Mouse (Mus musculus) stomach, embryonic 14.5 days (tissue): ENCODE measurements around the gene Gfod1. TPM values are rescaled to one million over a fixed set of nuclear protein-coding genes. Genes with fewer than 3 reads are reported as not detected.

Experiments
- ATAC-seq: fragments of 200-750 bp; cut with Nextera tagmentation; 2 replicates; pipeline ENCODE4 v1.8.0; 2017; ENCODE audit warnings: low read depth, moderate TSS enrichment; ENCODE audit not compliant: insufficient number of reproducible peaks, insufficient read depth, low FRiP score
- H3K27ac ChIP-seq: fragments of 300-500 bp; sonication (generic); 2 replicates; pipeline ENCODE4 v1.5.1; 2014; ENCODE audit warnings: mild to moderate bottlenecking, low read length, moderate library complexity, mixed read lengths
- H3K27me3 ChIP-seq: fragments of 300-500 bp; sonication (generic); 2 replicates; pipeline ENCODE4 v1.6.1; 2014; ENCODE audit warnings: low read length, control low read depth, mixed read lengths; ENCODE audit not compliant: control insufficient read depth, insufficient read depth
- H3K36me3 ChIP-seq: fragments of 300-500 bp; sonication (generic); 2 replicates; pipeline ENCODE4 v1.6.1; 2014; ENCODE audit warnings: mild to moderate bottlenecking, control low read depth, low read length, moderate library complexity, mixed read lengths; ENCODE audit not compliant: control insufficient read depth, insufficient read depth
- H3K4me1 ChIP-seq: fragments of 300-500 bp; sonication (generic); 2 replicates; pipeline ENCODE4 v1.6.1; 2014; ENCODE audit warnings: low read length, control low read depth, mixed read lengths; ENCODE audit not compliant: control insufficient read depth, insufficient read depth
- H3K4me2 ChIP-seq: fragments of 300-500 bp; sonication (generic); replicated peaks from 2 replicates; pipeline ENCODE4 v1.6.1; 2014; ENCODE audit warnings: low read depth, low read length, control low read depth
- H3K4me3 ChIP-seq: fragments of 300-500 bp; sonication (generic); 2 replicates; pipeline ENCODE4 v1.5.1; 2014; ENCODE audit warnings: low read depth, low read length, control low read depth
- H3K9ac ChIP-seq: fragments of 300-500 bp; sonication (generic); replicated peaks from 2 replicates; pipeline ENCODE4 v1.6.1; 2014; ENCODE audit warnings: low read depth, mild to moderate bottlenecking, control low read depth, low read length, moderate library complexity, mixed read lengths
- H3K9me3 ChIP-seq: fragments of 300-500 bp; sonication (generic); 2 replicates; pipeline ENCODE4 v1.6.1; 2016; ENCODE audit warnings: low read depth, low read length, control low read depth; ENCODE audit not compliant: control insufficient read depth
- WGBS: fragments of 180-500 bp; shearing (Covaris S2); extraction: QIAGEN DNeasy Blood & Tissue Kit; methylation state at CpG from one replicate; pipeline ENCODE4 v1.1.7; 2014; 5-methylcytosine and 5-hydroxymethylcytosine counted together
- polyA plus RNA-seq: library from polyadenylated mRNA; unstranded; fragments of >200 nt; fragmentation: Nextera tagmentation; extraction: Ambion mirVana; gene quantifications from 2 replicates; pipeline ENCODE4 v1.2.1, GENCODE M21; 2014

The Gfod1 gene
- polyA plus RNA-seq, 1 experiment from 2014 or later = 0.49 TPM

GRCm38 (mm10) chr13:43206118-43206683 is 97.8 kb downstream of the Gfod1 start:
- no peak overlapping the region for H3K4me2 ChIP-seq
- H3K27ac ChIP-seq = no peak overlapping the region
- peaks cover 12% of the 10 kb centered on the region; the same call in 1 of the 2 replicates for H3K4me1 ChIP-seq
- WGBS = 92% methylated on average over 12 of the region's 12 CpGs
- ATAC-seq = no peak
- no peak overlapping the region for H3K9ac ChIP-seq
- no peaks in the 10 kb centered on the region for H3K27me3 ChIP-seq
- no peaks in the 10 kb centered on the region for H3K9me3 ChIP-seq
- H3K4me3 ChIP-seq = no peak overlapping the region
- no peaks in the 10 kb centered on the region for H3K36me3 ChIP-seq

- Histone ChIP-seq H3K4me1 (peaks cover 6% of the 10 kb centered on the region; the same call in 1 of the 2 replicates), H3K27ac (no peak overlapping the region), H3K4me3 (no peak overlapping the region), H3K27me3 (no peaks in the 10 kb centered on the region), H3K9me3 (no peaks in the 10 kb centered on the region), H3K4me2 (no peak overlapping the region), H3K9ac (no peak overlapping the region), H3K36me3 (no peaks in the 10 kb centered on the region)
- 27% methylated on average over 5 of the region's 5 CpGs for whole genome bisulfite sequencing
- ATAC-seq = no peak
Observed at GRCm38 (mm10) chr13:43203641-43204040, 100.3 kb downstream of the Gfod1 start.

DNA sequence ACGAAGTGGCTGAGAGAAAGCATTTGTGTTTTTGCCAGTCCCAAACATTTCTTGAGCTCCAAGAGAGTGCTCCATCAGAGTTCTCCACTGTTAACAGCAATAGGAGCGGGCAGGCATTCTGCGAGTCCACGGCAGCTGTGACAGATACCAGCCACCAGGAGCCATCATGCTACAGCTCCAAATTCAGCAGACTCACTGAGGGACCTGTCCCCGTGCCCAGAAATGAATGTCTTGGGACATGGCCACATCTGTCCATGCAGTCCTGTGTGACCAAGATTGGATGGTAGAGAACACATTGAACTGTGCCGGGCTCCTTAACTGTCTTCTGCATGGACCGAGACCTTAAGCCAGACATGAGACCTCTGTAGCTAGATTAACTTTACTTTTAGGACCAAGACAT is 100.7 kb downstream of the Gfod1 start:
- no peak for ATAC-seq
- Histone ChIP-seq H3K9me3 (no peaks in the 10 kb centered on the region), H3K9ac (no peak overlapping the region), H3K4me1 (peaks cover 4% of the 10 kb centered on the region; the same call in 1 of the 2 replicates), H3K27ac (no peak overlapping the region), H3K4me3 (no peak overlapping the region), H3K27me3 (no peaks in the 10 kb centered on the region), H3K4me2 (no peak overlapping the region), H3K36me3 (no peaks in the 10 kb centered on the region)
- 78% methylated on average over 7 of the region's 7 CpGs for WGBS

DNA sequence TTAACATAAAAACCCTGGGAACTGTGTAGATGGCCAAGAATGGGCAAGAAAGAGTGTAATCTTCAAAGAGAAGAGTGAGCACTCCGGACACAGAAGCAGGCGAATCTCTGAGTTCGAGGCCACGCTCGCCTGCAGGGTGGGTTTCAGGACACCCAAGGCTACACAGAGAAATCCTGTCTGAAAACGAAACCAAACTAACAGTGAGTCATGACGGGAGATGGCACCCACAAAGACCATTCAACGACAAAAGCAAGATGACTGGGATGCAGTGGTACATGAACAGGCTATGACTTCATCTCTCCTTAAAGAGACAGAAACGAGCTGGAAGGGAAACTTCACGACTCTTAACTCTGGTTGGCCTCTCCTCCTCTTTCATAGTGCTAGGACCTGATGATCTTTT is 101.6 kb downstream of the Gfod1 start:
- H3K27me3 ChIP-seq = no peaks in the 10 kb centered on the region
- H3K27ac ChIP-seq = no peak overlapping the region
- H3K36me3 ChIP-seq = no peaks in the 10 kb centered on the region
- H3K4me3 ChIP-seq = no peak overlapping the region
- H3K9ac ChIP-seq = no peak overlapping the region
- 83% methylated on average over 10 of the region's 10 CpGs for WGBS
- peaks cover 4% of the 10 kb centered on the region; the same call in 1 of the 2 replicates for H3K4me1 ChIP-seq
- H3K9me3 ChIP-seq = no peaks in the 10 kb centered on the region
- no peak overlapping the region for H3K4me2 ChIP-seq
- ATAC-seq = no peak

GRCm38 (mm10) chr13:43201033-43201432 is 102.9 kb downstream of the Gfod1 start:
- Histone ChIP-seq H3K4me1 (peaks cover 5% of the 10 kb centered on the region; the same call in 1 of the 2 replicates), H3K9me3 (no peaks in the 10 kb centered on the region), H3K4me3 (no peak overlapping the region), H3K9ac (no peak overlapping the region), H3K4me2 (no peak overlapping the region), H3K27ac (no peak overlapping the region), H3K36me3 (no peaks in the 10 kb centered on the region), H3K27me3 (no peaks in the 10 kb centered on the region)
- 43% methylated on average over 22 of the region's 22 CpGs for WGBS
- ATAC-seq = no peak

- H3K4me1 ChIP-seq = peaks cover 8% of the 10 kb centered on the region; the same call in 1 of the 2 replicates
- ATAC-seq = no peak
- H3K27ac ChIP-seq = no peak overlapping the region
- H3K36me3 ChIP-seq = no peaks in the 10 kb centered on the region
- no peaks in the 10 kb centered on the region for H3K9me3 ChIP-seq
- H3K27me3 ChIP-seq = no peaks in the 10 kb centered on the region
- no peak overlapping the region for H3K4me3 ChIP-seq
- no peak overlapping the region for H3K9ac ChIP-seq
- WGBS = 81% methylated on average over 22 of the region's 22 CpGs
- no peak overlapping the region for H3K4me2 ChIP-seq
Observed at GRCm38 (mm10) chr13:43200473-43200872, 103.5 kb downstream of the Gfod1 start.

DNA sequence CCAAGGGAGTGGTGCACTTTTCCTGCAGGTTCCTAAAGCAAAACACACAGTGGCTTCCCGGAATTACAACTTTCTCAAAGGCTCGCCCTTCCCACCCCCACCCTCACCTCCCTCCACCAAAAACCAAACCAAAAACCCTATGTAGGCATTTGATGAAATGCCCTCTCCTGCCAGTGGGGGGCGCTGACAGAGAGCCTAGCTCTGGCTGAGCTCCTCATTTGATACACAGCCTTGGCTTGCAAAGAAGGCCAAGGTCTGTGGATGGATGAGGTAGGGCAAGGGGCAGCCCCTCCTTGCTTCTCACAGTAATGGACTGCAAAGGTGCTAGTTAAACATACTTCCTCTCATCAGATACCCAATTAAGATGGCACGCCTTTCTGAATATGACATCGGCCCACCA is 104.2 kb downstream of the Gfod1 start:
- WGBS = 68% methylated on average over 5 of the region's 5 CpGs

DNA sequence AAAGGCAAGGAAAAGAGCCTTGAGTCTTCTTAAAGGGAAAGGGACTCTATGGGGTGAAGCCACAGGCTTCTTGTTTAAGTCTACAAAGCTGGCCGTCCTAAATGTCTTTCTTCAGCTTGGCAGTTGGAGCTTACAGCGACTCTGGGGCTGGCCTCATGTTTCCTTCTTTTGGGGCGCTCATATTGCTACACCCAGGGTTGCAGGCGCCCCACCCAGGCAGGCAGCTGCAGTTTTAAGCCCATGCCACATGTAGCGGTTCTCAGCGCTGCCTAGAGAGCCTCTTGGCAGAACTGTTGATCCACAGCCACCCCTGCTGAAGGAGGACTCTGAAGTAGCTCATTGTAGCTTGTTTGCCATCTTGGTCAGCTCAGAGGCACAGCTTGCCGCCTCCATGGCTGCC is 104.7 kb downstream of the Gfod1 start:
- 86% methylated on average over 7 of the region's 7 CpGs for WGBS
- no peaks in the 10 kb centered on the region for H3K9me3 ChIP-seq
- peaks cover 8% of the 10 kb centered on the region; the same call in 1 of the 2 replicates for H3K4me1 ChIP-seq
- H3K36me3 ChIP-seq = no peaks in the 10 kb centered on the region
- no peak overlapping the region for H3K9ac ChIP-seq
- ATAC-seq = no peak
- H3K4me3 ChIP-seq = no peak overlapping the region
- no peak overlapping the region for H3K4me2 ChIP-seq
- no peaks in the 10 kb centered on the region for H3K27me3 ChIP-seq
- H3K27ac ChIP-seq = no peak overlapping the region

More for the DNA sequence above, 104.2 kb downstream of the Gfod1 start:
- ATAC-seq = no peak
- no peaks in the 10 kb centered on the region for H3K9me3 ChIP-seq
- no peak overlapping the region for H3K4me2 ChIP-seq
- no peak overlapping the region for H3K4me3 ChIP-seq
- H3K9ac ChIP-seq = no peak overlapping the region
- H3K4me1 ChIP-seq = peaks cover 8% of the 10 kb centered on the region; the same call in 1 of the 2 replicates
- H3K36me3 ChIP-seq = no peaks in the 10 kb centered on the region
- no peak overlapping the region for H3K27ac ChIP-seq
- no peaks in the 10 kb centered on the region for H3K27me3 ChIP-seq

DNA sequence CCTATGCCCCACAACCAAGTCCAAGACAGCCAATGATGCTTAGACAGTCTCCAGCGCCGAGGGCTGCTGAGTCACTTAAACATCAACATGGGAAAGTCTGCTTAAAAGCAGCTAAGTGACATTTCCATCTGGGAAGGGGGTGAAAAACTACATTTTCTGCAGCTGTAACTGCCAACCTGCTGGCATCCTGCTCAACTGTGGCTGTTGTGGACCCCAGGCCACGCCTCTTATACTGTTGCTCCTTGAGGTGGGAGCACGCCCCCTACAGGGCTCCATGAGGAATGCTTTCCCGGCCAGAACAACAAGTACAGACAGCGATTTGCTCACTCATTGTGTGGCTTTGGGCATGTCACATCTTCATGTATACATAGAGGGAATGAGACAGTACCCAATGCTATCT is 106.8 kb downstream of the Gfod1 start:
- no peaks in the 10 kb centered on the region for H3K27me3 ChIP-seq
- H3K9ac ChIP-seq = no peak overlapping the region
- no peak overlapping the region for H3K27ac ChIP-seq
- ATAC-seq = no peak
- H3K4me2 ChIP-seq = no peak overlapping the region
- H3K36me3 ChIP-seq = no peaks in the 10 kb centered on the region
- H3K9me3 ChIP-seq = no peaks in the 10 kb centered on the region
- peaks cover 9% of the 10 kb centered on the region; the same call in 1 of the 2 replicates for H3K4me1 ChIP-seq
- 59% methylated on average over 6 of the region's 6 CpGs for WGBS
- no peak overlapping the region for H3K4me3 ChIP-seq
